Comparison of ENCODE assay signal across 13 mouse cellular contexts in the genomic region with DNA sequence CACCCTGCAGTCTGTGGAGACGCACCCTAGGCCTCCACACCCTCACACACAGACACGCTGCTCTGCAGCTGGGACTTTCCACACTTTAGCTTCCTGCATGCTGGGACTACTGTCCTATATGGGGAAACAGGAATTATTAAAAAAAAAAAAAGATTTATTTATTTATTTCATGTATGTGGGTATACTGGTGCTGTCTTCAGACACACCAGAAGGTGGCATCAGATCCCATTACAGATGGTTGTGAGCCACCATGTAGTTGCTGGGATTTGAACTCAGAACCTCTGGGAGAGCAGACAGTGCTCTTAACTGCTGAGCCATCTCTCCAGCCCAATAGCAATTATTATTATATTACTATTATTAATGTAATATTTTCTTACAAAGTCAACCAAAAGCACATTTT.
"Had no signal": no experiment of that assay in that cellular context is flagged by ENCODE, and none has a peak within 500 bp of the region (broad histone marks: within the 10 kb centered on the region; RNA-seq: fewer than 3 reads in every experiment).

No protein-coding gene starts in this region.

- H3K9me3 ChIP-seq: limb, embryonic 13.5 days; midbrain, embryonic 12.5 days; neural tube, embryonic 15.5 days had no signal

- H3K27me3 ChIP-seq: limb, embryonic 13.5 days; midbrain, embryonic 12.5 days; neural tube, embryonic 15.5 days had no signal

- H3K27ac ChIP-seq: limb, embryonic 13.5 days; liver, embryonic 14.5 days; midbrain, embryonic 12.5 days; neural tube, embryonic 15.5 days had no signal

- H3K4me3 ChIP-seq: limb, embryonic 13.5 days; midbrain, embryonic 12.5 days; myocyte; neural tube, embryonic 15.5 days had no signal

- H3K4me1 ChIP-seq: midbrain, embryonic 12.5 days; neural tube, embryonic 15.5 days had no signal

- DNase-seq: kidney, adult 8-10 months; layer of hippocampus, adult 9-11 months; layer of hippocampus, postnatal 36 days; left cerebral cortex, postnatal 4 days; lung, adult 18-20 months; lung, postnatal 10 days; thymus, adult 18-20 months; thymus, postnatal 14 days had no signal

- H3K4me2 ChIP-seq: limb, embryonic 13.5 days; midbrain, embryonic 12.5 days; neural tube, embryonic 15.5 days had no signal

- H3K9ac ChIP-seq: limb, embryonic 13.5 days; liver, embryonic 14.5 days; midbrain, embryonic 12.5 days; neural tube, embryonic 15.5 days had no signal
